Mouse (Mus musculus): ENCODE data around the gene Epb41l3. TPM values are rescaled to one million over a fixed set of nuclear protein-coding genes. Genes with fewer than 3 reads are reported as not detected.

Epb41l3 gene
- polyA plus RNA-seq, 2 experiments, result 3.1 to 5.6 TPM

GRCm38 (mm10) chr17:69256441-69256840 is 181.0 kb downstream of the Epb41l3 start:
- H3K36me3 ChIP-seq (replicated peaks; ENCODE audit: control insufficient read depth, insufficient read depth, low read depth), result no peaks in the 10 kb centered on the region
- H3K27me3 ChIP-seq (ENCODE audit: control insufficient read depth, insufficient read depth, low read length), result no peaks in the 10 kb centered on the region
- ATAC-seq (ENCODE audit: insufficient read depth) (no peak), DNase-seq (ENCODE audit: low read depth in 3 of 3, low spot score in 3 of 3) (no peak)
- H3K27ac ChIP-seq, result no peak overlapping the region
- H3K4me3 ChIP-seq (ENCODE audit: insufficient read depth in 1 of 2, low read depth in 2 of 2, low read length in 2 of 2), result no peak overlapping the region
- TF ChIP-seq CTCF (IDR thresholded peaks at IDR 0.05; ENCODE audit: low read depth) (peak; percentile 26; the same call in 1 of the 2 replicates), EP300 (IDR thresholded peaks at IDR 0.05; ENCODE audit: low read depth) (no peak)
- H3K4me2 ChIP-seq (ENCODE audit: low read depth), result no peak overlapping the region
- no peaks in the 10 kb centered on the region for H3K4me1 ChIP-seq (replicated peaks; ENCODE audit: control insufficient read depth in 2 of 2, insufficient read depth in 2 of 2, low read length in 1 of 2)
- no peaks in the 10 kb centered on the region for H3K9me3 ChIP-seq (ENCODE audit: control insufficient read depth, low read length)
- H3K9ac ChIP-seq (replicated peaks), result no peak overlapping the region
- WGBS (ENCODE audit: insufficient replicate concordance), result 32% methylated on average over 9 of the region's 9 CpGs

DNA sequence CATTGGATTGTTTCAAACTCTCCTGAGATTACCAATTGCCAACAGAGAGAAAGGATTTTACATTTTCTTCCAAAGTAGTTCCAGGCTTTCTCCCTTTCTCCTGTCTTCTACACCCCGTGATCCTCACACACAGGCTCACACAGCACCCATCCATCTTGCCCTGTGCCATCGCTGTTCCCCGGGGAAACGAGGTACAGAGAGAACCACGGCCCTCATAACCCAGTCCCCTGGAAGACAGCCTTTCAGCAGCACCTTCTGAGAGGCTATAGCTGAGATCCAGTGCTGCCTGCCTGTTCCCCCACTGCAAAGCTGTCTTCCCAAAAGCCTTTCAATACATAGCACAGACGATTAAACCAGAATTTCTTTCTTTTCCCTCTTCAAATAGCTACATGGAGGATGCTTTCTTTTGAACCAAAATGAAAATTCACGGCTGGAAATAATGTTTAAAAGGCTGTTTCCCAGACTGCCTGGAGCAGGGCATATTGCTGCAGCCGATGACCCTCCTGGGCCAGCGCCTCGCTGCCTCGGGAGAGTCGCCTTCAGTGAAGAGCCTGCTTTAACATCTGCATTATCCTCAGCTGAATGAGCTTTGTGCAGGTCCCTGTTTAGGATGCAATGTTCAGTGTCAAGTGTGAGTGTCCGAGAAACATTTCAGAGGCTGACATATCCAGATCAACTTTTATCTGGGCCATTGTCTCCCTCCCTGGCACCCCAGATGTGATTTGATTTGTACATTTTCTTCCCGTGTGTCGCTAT is 188.5 kb downstream of the Epb41l3 start:
- TF ChIP-seq EP300 (IDR thresholded peaks at IDR 0.05; ENCODE audit: low read depth) (no peak), CTCF (IDR thresholded peaks at IDR 0.05; ENCODE audit: low read depth) (no peak)
- Histone ChIP-seq H3K9ac (replicated peaks) (no peak overlapping the region), H3K4me2 (ENCODE audit: low read depth) (no peak overlapping the region), H3K4me3 (ENCODE audit: insufficient read depth in 1 of 2, low read depth in 2 of 2, low read length in 2 of 2) (no peak overlapping the region), H3K27me3 (ENCODE audit: control insufficient read depth, insufficient read depth, low read length) (no peaks in the 10 kb centered on the region), H3K4me1 (replicated peaks; ENCODE audit: control insufficient read depth in 2 of 2, insufficient read depth in 2 of 2, low read length in 1 of 2) (no peaks in the 10 kb centered on the region), H3K36me3 (replicated peaks; ENCODE audit: control insufficient read depth, insufficient read depth, low read depth) (no peaks in the 10 kb centered on the region), H3K9me3 (ENCODE audit: control insufficient read depth, low read length) (no peaks in the 10 kb centered on the region), H3K27ac (no peak overlapping the region)
- ATAC-seq (ENCODE audit: insufficient read depth), result no peak
- DNase-seq (ENCODE audit: low read depth in 3 of 3, low spot score in 3 of 3), result no peak
- WGBS (ENCODE audit: insufficient replicate concordance), result 50% methylated on average over 15 of the region's 15 CpGs

DNA sequence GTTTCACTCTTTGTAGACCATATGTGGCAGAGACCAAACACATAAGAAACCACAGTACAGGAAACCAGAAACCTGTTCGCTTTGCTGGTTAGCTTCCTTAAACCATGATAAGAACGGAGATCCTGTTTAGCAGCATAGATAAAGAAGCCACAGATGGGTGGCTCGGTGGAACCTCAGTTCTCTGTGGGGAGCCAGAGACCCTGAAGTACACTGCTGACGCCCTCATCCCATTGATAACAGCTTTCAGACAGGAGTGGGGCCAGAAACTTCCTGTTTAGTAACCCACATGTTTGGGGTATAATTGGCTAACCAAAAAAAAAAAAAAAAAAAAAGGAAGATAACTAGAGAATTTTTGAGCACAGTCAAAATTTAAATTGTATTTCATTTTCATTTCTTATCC is 189.7 kb downstream of the Epb41l3 start:
- Histone ChIP-seq H3K27ac (no peak overlapping the region), H3K27me3 (ENCODE audit: control insufficient read depth, insufficient read depth, low read length) (no peaks in the 10 kb centered on the region), H3K4me3 (ENCODE audit: insufficient read depth in 1 of 2, low read depth in 2 of 2, low read length in 2 of 2) (no peak overlapping the region), H3K9me3 (ENCODE audit: control insufficient read depth, low read length) (no peaks in the 10 kb centered on the region), H3K4me1 (replicated peaks; ENCODE audit: control insufficient read depth in 2 of 2, insufficient read depth in 2 of 2, low read length in 1 of 2) (no peaks in the 10 kb centered on the region), H3K4me2 (ENCODE audit: low read depth) (no peak overlapping the region), H3K36me3 (replicated peaks; ENCODE audit: control insufficient read depth, insufficient read depth, low read depth) (no peaks in the 10 kb centered on the region), H3K9ac (replicated peaks) (no peak overlapping the region)
- DNase-seq (ENCODE audit: low read depth in 3 of 3, low spot score in 3 of 3) (peak in 1 of 3 experiments; percentile 1), ATAC-seq (ENCODE audit: insufficient read depth) (no peak; the same call in 1 of the 2 replicates)
- 5% methylated on average over 4 of the region's 4 CpGs for WGBS (ENCODE audit: insufficient replicate concordance)
- TF ChIP-seq EP300 (IDR thresholded peaks at IDR 0.05; ENCODE audit: low read depth), result no peak
- no peak for TF ChIP-seq CTCF (IDR thresholded peaks at IDR 0.05; ENCODE audit: low read depth)

DNA sequence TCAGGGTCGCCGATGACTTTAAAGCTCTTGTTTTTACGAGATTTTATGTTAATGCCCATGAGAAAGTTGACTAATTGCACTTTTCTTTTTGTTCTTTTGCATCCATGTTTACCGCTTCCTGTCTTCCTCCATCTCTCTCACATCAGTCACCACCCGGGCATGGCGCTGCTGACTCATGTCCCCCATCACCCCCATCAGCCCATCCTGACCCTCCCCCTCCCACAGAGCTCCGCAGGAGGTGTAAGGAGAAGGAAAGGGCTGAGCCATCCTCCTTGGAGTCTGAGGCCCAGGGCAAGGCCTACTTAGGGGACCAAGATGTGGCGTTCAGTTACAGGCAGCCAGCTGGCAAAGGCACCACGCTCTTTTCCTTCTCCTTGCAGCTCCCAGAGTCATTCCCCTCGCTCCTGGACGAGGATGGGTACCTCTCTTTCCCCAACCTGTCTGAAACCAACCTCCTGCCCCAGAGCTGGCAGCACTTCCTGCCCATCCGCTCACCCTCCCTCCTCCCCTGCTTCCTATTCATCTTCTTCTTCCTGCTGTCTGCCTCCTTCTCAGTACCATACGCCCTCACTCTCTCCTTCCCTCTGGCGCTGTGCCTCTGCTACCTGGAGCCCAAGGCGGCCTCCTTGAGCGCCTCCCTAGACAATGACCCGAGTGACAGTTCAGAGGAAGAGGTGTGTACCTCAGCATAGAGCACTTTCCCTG is 190.4 kb downstream of the Epb41l3 start:
- no peak for TF ChIP-seq EP300 (IDR thresholded peaks at IDR 0.05; ENCODE audit: low read depth)
- no peak for TF ChIP-seq CTCF (IDR thresholded peaks at IDR 0.05; ENCODE audit: low read depth)
- Histone ChIP-seq H3K4me1 (replicated peaks; ENCODE audit: control insufficient read depth in 2 of 2, insufficient read depth in 2 of 2, low read length in 1 of 2) (no peaks in the 10 kb centered on the region), H3K4me3 (ENCODE audit: insufficient read depth in 1 of 2, low read depth in 2 of 2, low read length in 2 of 2) (no peak overlapping the region), H3K9me3 (ENCODE audit: control insufficient read depth, low read length) (no peaks in the 10 kb centered on the region), H3K27me3 (ENCODE audit: control insufficient read depth, insufficient read depth, low read length) (no peaks in the 10 kb centered on the region), H3K9ac (replicated peaks) (no peak overlapping the region), H3K4me2 (ENCODE audit: low read depth) (no peak overlapping the region), H3K36me3 (replicated peaks; ENCODE audit: control insufficient read depth, insufficient read depth, low read depth) (no peaks in the 10 kb centered on the region), H3K27ac (no peak overlapping the region)
- 12% methylated on average over 17 of the region's 17 CpGs for WGBS (ENCODE audit: insufficient replicate concordance)
- DNase-seq (ENCODE audit: low read depth in 3 of 3, low spot score in 3 of 3), result no peak
- no peak for ATAC-seq (ENCODE audit: insufficient read depth)

DNA sequence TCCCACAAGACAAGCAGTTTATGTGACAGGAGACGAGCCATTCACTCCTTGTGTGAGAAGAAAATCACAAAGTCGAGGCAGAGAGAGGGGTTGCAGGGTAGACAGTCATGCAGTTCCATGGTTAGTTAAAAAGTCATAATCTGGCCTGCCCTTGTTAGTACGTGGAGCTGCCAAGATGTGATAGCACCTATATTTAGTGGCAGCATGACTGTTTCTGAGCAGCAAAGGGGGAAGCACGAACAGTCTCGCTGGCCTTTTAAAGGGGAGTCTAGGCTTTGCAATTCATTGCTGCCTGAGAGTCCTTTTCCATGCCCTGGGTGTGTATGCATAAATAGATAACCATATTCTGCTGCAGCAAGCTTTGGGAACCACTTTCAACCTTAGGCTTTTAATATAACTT is 191.5 kb downstream of the Epb41l3 start:
- Histone ChIP-seq H3K27ac (no peak overlapping the region), H3K4me2 (ENCODE audit: low read depth) (no peak overlapping the region), H3K4me3 (ENCODE audit: insufficient read depth in 1 of 2, low read depth in 2 of 2, low read length in 2 of 2) (no peak overlapping the region), H3K36me3 (replicated peaks; ENCODE audit: control insufficient read depth, insufficient read depth, low read depth) (no peaks in the 10 kb centered on the region), H3K9me3 (ENCODE audit: control insufficient read depth, low read length) (no peaks in the 10 kb centered on the region), H3K4me1 (replicated peaks; ENCODE audit: control insufficient read depth in 2 of 2, insufficient read depth in 2 of 2, low read length in 1 of 2) (no peaks in the 10 kb centered on the region), H3K9ac (replicated peaks) (no peak overlapping the region), H3K27me3 (ENCODE audit: control insufficient read depth, insufficient read depth, low read length) (no peaks in the 10 kb centered on the region)
- TF ChIP-seq EP300 (IDR thresholded peaks at IDR 0.05; ENCODE audit: low read depth) (no peak), CTCF (IDR thresholded peaks at IDR 0.05; ENCODE audit: low read depth) (no peak)
- DNase-seq (ENCODE audit: low read depth in 3 of 3, low spot score in 3 of 3), result no peak
- no peak for ATAC-seq (ENCODE audit: insufficient read depth)
- WGBS (ENCODE audit: insufficient replicate concordance), result 29% methylated on average over 5 of the region's 5 CpGs
